Mouse (Mus musculus): ENCODE measurements around the gene Cbx7. TPM values are rescaled to one million over a fixed set of nuclear protein-coding genes. Genes with fewer than 3 reads are reported as not detected.

The Cbx7 gene
- polyA plus RNA-seq, 1 experiment from 2014 or later: 2.0 TPM

GRCm38 (mm10) chr15:80005436-80005835 lies 34.5 kb upstream of the Cbx7 start:
- Histone ChIP-seq H3K9me3 (ENCODE audit: control insufficient read depth, low read length) (no peaks in the 10 kb centered on the region), H3K4me1 (ENCODE audit: control insufficient read depth, insufficient read depth, low read length) (peaks cover 9% of the 10 kb centered on the region; the same call in 1 of the 2 replicates), H3K27me3 (ENCODE audit: control insufficient read depth, insufficient read depth, low read length) (no peaks in the 10 kb centered on the region), H3K36me3 (ENCODE audit: control insufficient read depth, insufficient read depth, low read length) (no peaks in the 10 kb centered on the region), H3K27ac (ENCODE audit: low read depth, low read length) (0 out of 2 replicates have a peak overlapping the region, but pooled peaks have one; percentile 42), H3K9ac (ENCODE audit: low read depth, low read length) (no peak overlapping the region), H3K4me3 (ENCODE audit: low read length) (no peak overlapping the region), H3K4me2 (replicated peaks; ENCODE audit: low read depth, low read length) (no peak overlapping the region)
- ATAC-seq (ENCODE audit: low FRiP score, low TSS enrichment): no peak
- 78% methylated on average over 10 of the region's 10 CpGs for WGBS

- Histone ChIP-seq H3K27ac (ENCODE audit: low read depth, low read length) (peak overlapping the region; percentile 42; the same call in 1 of the 2 replicates), H3K9ac (ENCODE audit: low read depth, low read length) (no peak overlapping the region), H3K36me3 (ENCODE audit: control insufficient read depth, insufficient read depth, low read length) (no peaks in the 10 kb centered on the region), H3K9me3 (ENCODE audit: control insufficient read depth, low read length) (no peaks in the 10 kb centered on the region), H3K4me1 (ENCODE audit: control insufficient read depth, insufficient read depth, low read length) (peaks cover 9% of the 10 kb centered on the region; the same call in 1 of the 2 replicates), H3K4me2 (replicated peaks; ENCODE audit: low read depth, low read length) (no peak overlapping the region), H3K27me3 (ENCODE audit: control insufficient read depth, insufficient read depth, low read length) (no peaks in the 10 kb centered on the region), H3K4me3 (ENCODE audit: low read length) (no peak overlapping the region)
- WGBS: 50% methylated on average over 14 of the region's 14 CpGs
- ATAC-seq (ENCODE audit: low FRiP score, low TSS enrichment): 0 out of 2 replicates have a peak, but pooled peaks have one; percentile 17
These were observed 33.9 kb upstream of the Cbx7 start for GRCm38 (mm10) chr15:80004644-80005340.

GRCm38 (mm10) chr15:80003581-80003980 lies 32.7 kb upstream of the Cbx7 start:
- Histone ChIP-seq H3K27me3 (ENCODE audit: control insufficient read depth, insufficient read depth, low read length) (no peaks in the 10 kb centered on the region), H3K4me2 (replicated peaks; ENCODE audit: low read depth, low read length) (no peak overlapping the region), H3K36me3 (ENCODE audit: control insufficient read depth, insufficient read depth, low read length) (no peaks in the 10 kb centered on the region), H3K9me3 (ENCODE audit: control insufficient read depth, low read length) (no peaks in the 10 kb centered on the region), H3K9ac (ENCODE audit: low read depth, low read length) (no peak overlapping the region), H3K4me1 (ENCODE audit: control insufficient read depth, insufficient read depth, low read length) (peaks cover 5% of the 10 kb centered on the region; the same call in 1 of the 2 replicates), H3K4me3 (ENCODE audit: low read length) (no peak overlapping the region), H3K27ac (ENCODE audit: low read depth, low read length) (no peak overlapping the region)
- no peak for ATAC-seq (ENCODE audit: low FRiP score, low TSS enrichment)
- WGBS: 67% methylated on average over 2 of the region's 2 CpGs

- H3K9ac ChIP-seq (ENCODE audit: low read depth, low read length): no peak overlapping the region
- WGBS: 90% methylated on average over 23 of the region's 23 CpGs
- no peaks in the 10 kb centered on the region for H3K36me3 ChIP-seq (ENCODE audit: control insufficient read depth, insufficient read depth, low read length)
- no peak overlapping the region for H3K27ac ChIP-seq (ENCODE audit: low read depth, low read length)
- no peaks in the 10 kb centered on the region for H3K9me3 ChIP-seq (ENCODE audit: control insufficient read depth, low read length)
- no peak overlapping the region for H3K4me2 ChIP-seq (replicated peaks; ENCODE audit: low read depth, low read length)
- H3K27me3 ChIP-seq (ENCODE audit: control insufficient read depth, insufficient read depth, low read length): no peaks in the 10 kb centered on the region
- ATAC-seq (ENCODE audit: low FRiP score, low TSS enrichment): no peak
- peaks cover 5% of the 10 kb centered on the region; the same call in 1 of the 2 replicates for H3K4me1 ChIP-seq (ENCODE audit: control insufficient read depth, insufficient read depth, low read length)
- no peak overlapping the region for H3K4me3 ChIP-seq (ENCODE audit: low read length)
These were observed 30.7 kb upstream of the Cbx7 start for GRCm38 (mm10) chr15:80001601-80002000.

GRCm38 (mm10) chr15:80000694-80001093 lies 29.8 kb upstream of the Cbx7 start:
- Histone ChIP-seq H3K9me3 (ENCODE audit: control insufficient read depth, low read length) (no peaks in the 10 kb centered on the region), H3K27me3 (ENCODE audit: control insufficient read depth, insufficient read depth, low read length) (no peaks in the 10 kb centered on the region), H3K4me3 (ENCODE audit: low read length) (no peak overlapping the region), H3K36me3 (ENCODE audit: control insufficient read depth, insufficient read depth, low read length) (no peaks in the 10 kb centered on the region), H3K4me1 (ENCODE audit: control insufficient read depth, insufficient read depth, low read length) (peaks cover 5% of the 10 kb centered on the region; the same call in 1 of the 2 replicates), H3K4me2 (replicated peaks; ENCODE audit: low read depth, low read length) (no peak overlapping the region), H3K27ac (ENCODE audit: low read depth, low read length) (no peak overlapping the region), H3K9ac (ENCODE audit: low read depth, low read length) (no peak overlapping the region)
- 40% methylated on average over 8 of the region's 8 CpGs for WGBS
- no peak for ATAC-seq (ENCODE audit: low FRiP score, low TSS enrichment)

- Histone ChIP-seq H3K27me3 (ENCODE audit: control insufficient read depth, insufficient read depth, low read length) (no peaks in the 10 kb centered on the region), H3K9ac (ENCODE audit: low read depth, low read length) (no peak overlapping the region), H3K4me3 (ENCODE audit: low read length) (no peak overlapping the region), H3K4me1 (ENCODE audit: control insufficient read depth, insufficient read depth, low read length) (no peaks in the 10 kb centered on the region), H3K36me3 (ENCODE audit: control insufficient read depth, insufficient read depth, low read length) (no peaks in the 10 kb centered on the region), H3K27ac (ENCODE audit: low read depth, low read length) (no peak overlapping the region), H3K9me3 (ENCODE audit: control insufficient read depth, low read length) (no peaks in the 10 kb centered on the region), H3K4me2 (replicated peaks; ENCODE audit: low read depth, low read length) (no peak overlapping the region)
- ATAC-seq (ENCODE audit: low FRiP score, low TSS enrichment): no peak
- WGBS: 65% methylated on average over 3 of the region's 3 CpGs
These were observed 27.1 kb upstream of the Cbx7 start for GRCm38 (mm10) chr15:79997988-79998387.

- WGBS: 92% methylated on average over 11 of the region's 11 CpGs
- no peak for ATAC-seq (ENCODE audit: low FRiP score, low TSS enrichment)
These were observed 25.9 kb upstream of the Cbx7 start for GRCm38 (mm10) chr15:79996781-79997180.

GRCm38 (mm10) chr15:79995552-79995951 lies 24.6 kb upstream of the Cbx7 start:
- ATAC-seq (ENCODE audit: low FRiP score, low TSS enrichment): no peak

More at GRCm38 (mm10) chr15:79996781-79997180, 25.9 kb upstream of the Cbx7 start:
- no peaks in the 10 kb centered on the region for H3K36me3 ChIP-seq (ENCODE audit: control insufficient read depth, insufficient read depth, low read length)
- no peak overlapping the region for H3K9ac ChIP-seq (ENCODE audit: low read depth, low read length)
- no peaks in the 10 kb centered on the region for H3K4me1 ChIP-seq (ENCODE audit: control insufficient read depth, insufficient read depth, low read length)
- no peak overlapping the region for H3K4me2 ChIP-seq (replicated peaks; ENCODE audit: low read depth, low read length)
- no peaks in the 10 kb centered on the region for H3K9me3 ChIP-seq (ENCODE audit: control insufficient read depth, low read length)
- H3K4me3 ChIP-seq (ENCODE audit: low read length): no peak overlapping the region
- H3K27ac ChIP-seq (ENCODE audit: low read depth, low read length): no peak overlapping the region
- H3K27me3 ChIP-seq (ENCODE audit: control insufficient read depth, insufficient read depth, low read length): no peaks in the 10 kb centered on the region

GRCm38 (mm10) chr15:79994566-79994965 lies 23.6 kb upstream of the Cbx7 start:
- no peak for ATAC-seq (ENCODE audit: low FRiP score, low TSS enrichment)

More at GRCm38 (mm10) chr15:79995552-79995951, 24.6 kb upstream of the Cbx7 start:
- H3K9ac ChIP-seq (ENCODE audit: low read depth, low read length): no peak overlapping the region
- no peaks in the 10 kb centered on the region for H3K36me3 ChIP-seq (ENCODE audit: control insufficient read depth, insufficient read depth, low read length)
- no peaks in the 10 kb centered on the region for H3K27me3 ChIP-seq (ENCODE audit: control insufficient read depth, insufficient read depth, low read length)
- H3K4me3 ChIP-seq (ENCODE audit: low read length): no peak overlapping the region
- no peaks in the 10 kb centered on the region for H3K9me3 ChIP-seq (ENCODE audit: control insufficient read depth, low read length)
- no peak overlapping the region for H3K27ac ChIP-seq (ENCODE audit: low read depth, low read length)
- 94% methylated on average over 7 of the region's 7 CpGs for WGBS
- no peaks in the 10 kb centered on the region for H3K4me1 ChIP-seq (ENCODE audit: control insufficient read depth, insufficient read depth, low read length)
- no peak overlapping the region for H3K4me2 ChIP-seq (replicated peaks; ENCODE audit: low read depth, low read length)

More at GRCm38 (mm10) chr15:79994566-79994965, 23.6 kb upstream of the Cbx7 start:
- no peaks in the 10 kb centered on the region for H3K9me3 ChIP-seq (ENCODE audit: control insufficient read depth, low read length)
- no peak overlapping the region for H3K4me3 ChIP-seq (ENCODE audit: low read length)
- no peaks in the 10 kb centered on the region for H3K36me3 ChIP-seq (ENCODE audit: control insufficient read depth, insufficient read depth, low read length)
- no peak overlapping the region for H3K27ac ChIP-seq (ENCODE audit: low read depth, low read length)
- 77% methylated on average over 4 of the region's 4 CpGs for WGBS
- H3K4me1 ChIP-seq (ENCODE audit: control insufficient read depth, insufficient read depth, low read length): no peaks in the 10 kb centered on the region
- H3K4me2 ChIP-seq (replicated peaks; ENCODE audit: low read depth, low read length): no peak overlapping the region
- H3K9ac ChIP-seq (ENCODE audit: low read depth, low read length): no peak overlapping the region
- H3K27me3 ChIP-seq (ENCODE audit: control insufficient read depth, insufficient read depth, low read length): no peaks in the 10 kb centered on the region
